ENCODE assay signal across 15 mouse cellular contexts in the genomic region with DNA sequence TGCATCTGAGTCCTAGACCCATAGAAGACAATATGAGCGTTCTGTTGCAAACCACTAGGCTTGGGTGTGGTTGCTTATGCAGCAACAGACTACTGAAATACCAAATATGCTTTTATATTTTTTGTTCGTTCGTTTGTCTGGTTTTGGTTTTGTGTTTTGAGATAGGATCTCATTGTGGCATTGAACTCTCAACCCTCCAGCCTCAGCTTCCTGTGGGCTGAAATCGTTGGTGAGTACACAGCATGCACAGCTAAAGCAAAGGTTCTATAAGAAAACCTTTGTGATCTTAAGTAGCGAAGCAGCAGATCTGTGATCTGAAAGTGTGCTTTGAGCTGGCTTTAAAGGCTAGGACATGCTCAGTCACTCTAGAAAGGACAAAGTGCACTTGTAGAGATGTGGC.
DNase-seq lines count a peak whose midpoint lies in the region; ATAC-seq lines count a peak whose summit lies in the region.
"Had no signal": no experiment of that assay in that cellular context is flagged by ENCODE, and none has a peak within 500 bp of the region (broad histone marks: within the 10 kb centered on the region; RNA-seq: fewer than 3 reads in every experiment).

No protein-coding gene starts in this region.

- peak; percentile 35 for DNase-seq in heart, adult 11 months
- DNase-seq in heart, postnatal 14 days = no peak
- peak; percentile 9 to 24 for DNase-seq in natural killer cell, adult 2 months (ENCODE audit: low spot score in 2 of 2)
- no peak for DNase-seq in right cerebral cortex, adult 18-20 months
- DNase-seq in gastrocnemius, adult 8-10 months (ENCODE audit: low spot score in 2 of 2) = no peak
- DNase-seq in cerebellum, adult 9-11 months = no peak
- DNase-seq: adrenal gland, postnatal 10 days; cerebellum, adult 18-20 months; cerebellum, postnatal 36 days; kidney, adult 2 months; kidney, postnatal 14 days; right cerebral cortex, postnatal 25 days had no signal

- peak; percentile 74 for ATAC-seq in inflammation-experienced regulatory T-cells, adult 6 months
- ATAC-seq: forebrain, embryonic 13.5 days; Patski had no signal

- intact Hi-C loops in heart, postnatal 14 days (cut with DNase I) = no loop called here

Comparison
In these comparisons a context has a peak if more than half of its experiments do, and no peak if none do; other contexts are left out.
1. DNase-seq: peak in heart, adult 11 months (single experiment) and natural killer cell, adult 2 months (2 of 2); none in heart, postnatal 14 days (0 of 2), right cerebral cortex, adult 18-20 months (single experiment), gastrocnemius, adult 8-10 months (0 of 2) and cerebellum, adult 9-11 months (single experiment).